Mouse (Mus musculus) brain, embryonic 14.5 days (tissue): ENCODE data around the gene Tmem206. TPM values are rescaled to one million over a fixed set of nuclear protein-coding genes. Genes with fewer than 3 reads are reported as not detected.

Source experiments
- DNase-seq: peaks from one replicate; pipeline ENCODE4 v3.0.0-alpha.2; 2011; ENCODE audit warnings: low read depth
- CTCF ChIP-seq: fragments of 200-500 bp; IDR thresholded peaks from 2 replicates; pipeline ENCODE4 v1.5.1; 2012; ENCODE audit warnings: inconsistent platforms, mild to moderate bottlenecking, moderate library complexity, borderline replicate concordance; ENCODE audit not compliant: insufficient read depth, insufficient read length; ENCODE audit errors: extremely low read depth
- POLR2A ChIP-seq: fragments of 200-500 bp; IDR thresholded peaks from 2 replicates; pipeline ENCODE4 v1.6.1; 2012; ENCODE audit warnings: mild to moderate bottlenecking, inconsistent platforms, borderline replicate concordance; ENCODE audit not compliant: poor library complexity, insufficient read depth, insufficient read length, severe bottlenecking; ENCODE audit errors: extremely low read depth
- polyA plus RNA-seq: library from polyadenylated mRNA; depleted of rRNA; stranded (reverse); fragments of >200 nt; gene quantifications from 2 replicates; pipeline ENCODE4 v1.2.3, GENCODE M21; 2012

Tmem206 gene
- polyA plus RNA-seq, 1 experiment, result 30.7 TPM

GRCm38 (mm10) chr1:191359478-191359877 is 33.8 kb downstream of the Tmem206 start:
- no peak for DNase-seq
- TF ChIP-seq CTCF, result no peak
- TF ChIP-seq POLR2A, result no peak

GRCm38 (mm10) chr1:191362412-191362811 is 36.7 kb downstream of the Tmem206 start:
- DNase-seq, result no peak
- no peak for TF ChIP-seq POLR2A
- TF ChIP-seq CTCF, result no peak

- DNase-seq, result no peak
- TF ChIP-seq POLR2A (no peak), CTCF (peak; percentile 39; the same call in 1 of the 2 replicates)
Measured at GRCm38 (mm10) chr1:191364477-191364876, 38.8 kb downstream of the Tmem206 start.

- no peak for TF ChIP-seq POLR2A
- TF ChIP-seq CTCF, result no peak
- no peak for DNase-seq
Measured at GRCm38 (mm10) chr1:191368193-191368592, 42.5 kb downstream of the Tmem206 start.

- no peak for DNase-seq
- no peak for TF ChIP-seq CTCF
- no peak for TF ChIP-seq POLR2A
Measured at GRCm38 (mm10) chr1:191369140-191369539, 43.4 kb downstream of the Tmem206 start.

- DNase-seq, result no peak
- TF ChIP-seq CTCF (no peak), POLR2A (no peak)
Measured at GRCm38 (mm10) chr1:191374993-191375643, 49.4 kb downstream of the Tmem206 start.

GRCm38 (mm10) chr1:191375644-191375998 is 49.9 kb downstream of the Tmem206 start:
- DNase-seq, result no peak
- TF ChIP-seq CTCF, result no peak
- TF ChIP-seq POLR2A, result no peak

GRCm38 (mm10) chr1:191378080-191378479 is 52.4 kb downstream of the Tmem206 start:
- DNase-seq, result no peak
- TF ChIP-seq POLR2A, result no peak
- no peak for TF ChIP-seq CTCF

- TF ChIP-seq POLR2A (no peak), CTCF (no peak)
- no peak for DNase-seq
Measured at GRCm38 (mm10) chr1:191380843-191381242, 55.1 kb downstream of the Tmem206 start.

GRCm38 (mm10) chr1:191381955-191382736 is 56.4 kb downstream of the Tmem206 start:
- peak; percentile 40 for DNase-seq
- no peak for TF ChIP-seq CTCF
- no peak for TF ChIP-seq POLR2A

GRCm38 (mm10) chr1:191384786-191385430 is 59.2 kb downstream of the Tmem206 start:
- TF ChIP-seq CTCF, result no peak
- TF ChIP-seq POLR2A, result no peak
- no peak for DNase-seq
